Mouse (Mus musculus): Measurements from ENCODE around the gene Kdelr3.

Gene Kdelr3

GRCm38 (mm10) chr15:79575543-79576222, 59.5 kb downstream of the Kdelr3 start:
- no peak for DNase-seq (ENCODE audit: low spot score)

GRCm38 (mm10) chr15:79576947-79577346, 60.7 kb downstream of the Kdelr3 start:
- no peak for DNase-seq (ENCODE audit: low spot score)
